Mouse (Mus musculus) embryonic facial prominence, embryonic 11.5 days (tissue): ENCODE data around the gene Tns1. TPM values are rescaled to one million over a fixed set of nuclear protein-coding genes. Genes with fewer than 3 reads are reported as not detected.
A peak's percentile ranks its signal among the peaks of the same experiment; 100 is the strongest.

Experiments used
- ATAC-seq: fragments of 200-750 bp; cut with Nextera tagmentation; replicated peaks from 2 replicates; pipeline ENCODE4 v1.8.0; 2017; ENCODE audit warnings: low read depth; ENCODE audit not compliant: insufficient number of reproducible peaks, low FRiP score, low TSS enrichment
- DNase-seq: peaks from one replicate; pipeline ENCODE4 v3.0.0-alpha.2; 2015; ENCODE audit warnings: low spot score
- H3K27ac ChIP-seq: fragments of 300-500 bp; sonication (generic); replicated peaks from 2 replicates; pipeline ENCODE4 v1.5.1; 2014; ENCODE audit warnings: mild to moderate bottlenecking, low read depth, low read length, control low read depth
- H3K27me3 ChIP-seq: fragments of 300-500 bp; sonication (generic); 2 replicates; pipeline ENCODE4 v1.6.1; 2014; ENCODE audit warnings: mild to moderate bottlenecking, low read length, moderate library complexity, mixed read lengths; ENCODE audit not compliant: control insufficient read depth, insufficient read depth
- H3K36me3 ChIP-seq: fragments of 300-500 bp; sonication (generic); replicated peaks from 2 replicates; pipeline ENCODE4 v1.6.1; 2014; ENCODE audit warnings: low read depth, mild to moderate bottlenecking, low read length, moderate library complexity, mixed read lengths; ENCODE audit not compliant: control insufficient read depth, insufficient read depth
- H3K4me1 ChIP-seq: fragments of 300-500 bp; sonication (generic); 2 replicates; pipeline ENCODE4 v1.6.1; 2014; ENCODE audit warnings: low read length, mixed read lengths; ENCODE audit not compliant: control insufficient read depth, insufficient read depth
- H3K4me2 ChIP-seq: fragments of 300-500 bp; sonication (generic); 2 replicates; pipeline ENCODE4 v1.6.1; 2014; ENCODE audit warnings: low read depth, mild to moderate bottlenecking, control low read depth, low read length, moderate library complexity
- H3K4me3 ChIP-seq: fragments of 300-500 bp; sonication (generic); 2 replicates; pipeline ENCODE4 v1.5.1; 2014; ENCODE audit warnings: low read depth, low read length, control low read depth
- H3K9ac ChIP-seq: fragments of 300-500 bp; sonication (generic); replicated peaks from 2 replicates; pipeline ENCODE4 v1.6.1; 2014; ENCODE audit warnings: mild to moderate bottlenecking, control low read depth, low read length
- H3K9me3 ChIP-seq: fragments of 300-500 bp; sonication (generic); replicated peaks from 2 replicates; pipeline ENCODE4 v1.6.1; 2016; ENCODE audit warnings: mild to moderate bottlenecking, low read length, inconsistent platforms, mixed read lengths; ENCODE audit not compliant: control insufficient read depth
- WGBS: fragments of 180-500 bp; shearing (Covaris S2); extraction: QIAGEN DNeasy Blood & Tissue Kit; methylation state at CpG from one replicate; pipeline ENCODE4 v1.1.7; 2014; 5-methylcytosine and 5-hydroxymethylcytosine counted together
- polyA plus RNA-seq: library from polyadenylated mRNA; unstranded; fragments of >200 nt; fragmentation: Nextera tagmentation; extraction: Ambion mirVana; gene quantifications from 2 replicates; pipeline ENCODE4 v1.2.1, GENCODE M21; 2014

Gene Tns1
- polyA plus RNA-seq, 1 experiment from 2014 or later: 21.6 TPM

DNA sequence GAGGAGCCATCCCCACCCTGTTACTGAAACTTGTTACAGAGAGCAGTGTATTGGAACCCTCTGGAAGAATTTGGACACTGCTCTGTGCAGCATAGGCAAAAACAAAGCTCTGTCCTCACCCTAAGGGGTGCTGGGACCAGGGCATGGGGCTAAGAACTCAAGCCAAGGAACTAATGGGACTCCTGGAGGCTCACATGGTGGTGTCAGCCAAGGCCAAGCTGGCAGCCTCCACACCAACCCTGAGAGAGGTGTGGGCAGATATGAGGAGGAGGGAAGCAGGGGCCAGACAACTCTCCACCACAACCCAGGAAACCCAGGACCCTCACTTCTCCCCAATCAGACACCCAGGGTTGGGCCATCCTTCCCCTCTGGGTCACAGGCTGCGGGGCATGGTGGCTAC, 145.7 kb downstream of the Tns1 start:
- Histone ChIP-seq H3K4me3 (no peak overlapping the region), H3K27ac (no peak overlapping the region), H3K36me3 (peaks cover 3% of the 10 kb centered on the region; the same call in 1 of the 2 replicates), H3K9me3 (no peaks in the 10 kb centered on the region), H3K4me1 (no peaks in the 10 kb centered on the region), H3K4me2 (no peak overlapping the region), H3K9ac (no peak overlapping the region), H3K27me3 (no peaks in the 10 kb centered on the region)
- DNase-seq: no peak
- WGBS: 89% methylated on average over 1 of the region's 1 CpGs
- ATAC-seq: no peak

DNA sequence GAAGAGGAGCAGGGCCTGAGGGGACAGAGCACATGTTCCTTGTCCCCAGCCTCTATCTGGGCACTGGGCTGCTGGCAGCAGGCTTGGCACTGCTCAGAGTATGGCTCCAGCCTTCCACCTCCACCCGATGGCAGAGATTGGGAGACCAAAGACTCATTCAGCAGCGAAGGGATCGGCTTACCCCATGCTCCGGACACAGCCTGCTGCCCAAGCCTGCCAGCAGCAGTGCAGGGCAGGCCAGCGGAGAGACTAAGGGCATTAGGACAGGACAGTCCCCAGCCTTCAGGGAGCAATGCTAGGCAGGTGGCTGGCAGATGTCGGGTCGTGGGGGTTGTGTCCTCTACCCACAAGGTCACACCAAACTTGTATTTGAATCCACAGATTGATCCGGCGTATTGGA, 150.3 kb downstream of the Tns1 start:
- Histone ChIP-seq H3K4me2 (no peak overlapping the region), H3K27ac (no peak overlapping the region), H3K36me3 (no peaks in the 10 kb centered on the region), H3K4me1 (no peaks in the 10 kb centered on the region; the same call in none of the 2 replicates), H3K27me3 (no peaks in the 10 kb centered on the region), H3K4me3 (no peak overlapping the region), H3K9me3 (no peaks in the 10 kb centered on the region), H3K9ac (no peak overlapping the region)
- 58% methylated on average over 9 of the region's 9 CpGs for WGBS
- ATAC-seq: no peak
- no peak for DNase-seq

DNA sequence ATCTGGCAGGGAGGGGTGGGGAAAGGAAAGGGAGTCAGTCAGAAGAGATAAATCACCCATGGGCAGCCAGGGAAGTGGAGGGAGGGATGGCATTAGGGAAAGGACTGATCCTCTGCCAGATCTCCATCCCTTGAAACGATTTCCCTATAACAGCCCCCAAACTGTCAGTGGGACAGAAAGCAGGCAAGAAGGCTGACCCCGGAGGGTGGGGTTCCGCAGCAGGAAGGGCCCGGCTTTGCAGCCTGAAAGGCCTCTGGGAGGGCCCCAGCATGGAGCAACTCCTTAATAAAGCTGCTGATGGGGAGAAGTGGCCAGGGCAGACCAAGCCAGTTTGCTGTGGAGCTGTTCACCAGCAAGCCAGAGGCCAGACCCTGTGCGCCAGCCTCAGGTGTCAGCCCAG, 151.5 kb downstream of the Tns1 start:
- WGBS: 60% methylated on average over 5 of the region's 5 CpGs
- no peaks in the 10 kb centered on the region for H3K27me3 ChIP-seq
- DNase-seq (no peak), ATAC-seq (no peak)
- no peaks in the 10 kb centered on the region for H3K9me3 ChIP-seq
- no peak overlapping the region for H3K4me3 ChIP-seq
- no peak overlapping the region for H3K9ac ChIP-seq
- H3K4me2 ChIP-seq: no peak overlapping the region
- no peak overlapping the region for H3K27ac ChIP-seq
- peaks cover 2% of the 10 kb centered on the region for H3K4me1 ChIP-seq
- no peaks in the 10 kb centered on the region for H3K36me3 ChIP-seq

DNA sequence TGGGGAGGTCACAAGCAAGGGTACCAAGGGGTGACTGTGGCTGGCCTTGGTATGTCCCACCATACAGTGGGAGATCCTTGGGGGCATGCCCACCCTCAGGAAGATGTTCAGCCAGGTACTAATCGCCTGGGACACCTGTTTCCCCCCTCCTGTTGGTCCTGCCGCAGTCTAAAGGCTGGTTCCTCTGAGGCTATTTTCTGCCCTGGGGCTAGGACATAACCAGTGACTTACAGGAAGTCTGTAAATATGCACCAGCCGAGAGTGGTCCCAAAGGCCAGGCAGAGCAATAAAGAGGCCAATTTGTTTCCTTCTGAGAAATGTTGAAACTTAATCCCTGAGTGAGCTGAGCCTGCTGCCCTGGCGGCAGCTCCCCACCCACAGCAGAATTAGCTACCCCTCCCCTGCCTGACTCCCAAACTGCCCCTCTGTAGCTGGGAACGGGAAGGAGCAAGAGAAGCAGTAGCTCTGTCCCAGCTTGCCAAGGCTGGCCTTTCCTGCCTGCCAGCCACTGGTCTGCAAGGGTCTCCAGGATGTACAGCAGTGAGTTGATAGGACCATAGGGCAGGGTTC, 154.0 kb downstream of the Tns1 start:
- H3K4me2 ChIP-seq: no peak overlapping the region
- ATAC-seq (no peak), DNase-seq (peak; percentile 45)
- H3K9me3 ChIP-seq: no peaks in the 10 kb centered on the region
- H3K9ac ChIP-seq: peak overlapping the region; percentile 9; the same call in 1 of the 2 replicates
- no peaks in the 10 kb centered on the region for H3K27me3 ChIP-seq
- 11% methylated on average over 5 of the region's 5 CpGs for WGBS
- H3K4me3 ChIP-seq: no peak overlapping the region
- H3K4me1 ChIP-seq: peaks cover 2% of the 10 kb centered on the region
- H3K36me3 ChIP-seq: no peaks in the 10 kb centered on the region
- H3K27ac ChIP-seq: no peak overlapping the region

DNA sequence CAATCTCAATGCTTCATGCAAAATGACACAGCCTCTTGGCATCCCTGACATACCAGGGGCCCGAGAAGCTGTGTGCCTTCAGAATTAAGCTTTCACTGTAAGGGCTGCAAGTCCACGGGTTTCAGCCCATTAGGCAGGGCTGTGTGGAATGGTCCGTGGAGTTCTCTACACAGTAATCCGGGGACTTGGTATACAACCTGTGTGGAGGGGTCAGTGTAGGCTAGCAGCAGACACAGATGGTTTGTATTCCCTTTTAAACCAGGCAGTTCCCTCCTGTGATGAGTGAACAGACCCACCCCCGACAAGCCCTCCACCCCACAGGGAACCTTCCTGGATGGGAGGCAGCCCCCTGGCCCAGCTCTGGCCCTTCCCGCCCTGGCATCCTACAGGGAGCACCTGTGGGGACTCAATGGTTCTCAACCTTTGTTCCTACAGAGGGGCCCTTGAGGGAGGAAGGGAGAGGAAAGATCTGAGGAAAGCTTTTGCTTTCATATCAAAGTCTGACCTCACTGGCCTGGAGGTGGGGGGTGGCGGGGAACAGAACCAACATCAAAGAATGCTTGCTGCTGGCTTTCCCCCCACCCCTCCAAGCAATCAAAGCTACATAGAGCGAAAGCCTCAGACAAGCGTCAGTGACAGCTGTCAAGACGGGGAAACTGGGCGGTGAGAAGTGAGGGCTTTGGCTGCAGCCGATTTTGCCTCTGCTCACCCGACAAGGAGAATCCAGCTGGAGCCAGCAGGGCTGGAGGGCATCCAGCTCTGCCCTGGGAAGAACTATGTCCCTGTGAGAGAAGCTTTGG, 155.3 kb downstream of the Tns1 start:
- no peak overlapping the region for H3K4me2 ChIP-seq
- no peaks in the 10 kb centered on the region for H3K36me3 ChIP-seq
- peaks cover 2% of the 10 kb centered on the region for H3K4me1 ChIP-seq
- no peaks in the 10 kb centered on the region for H3K9me3 ChIP-seq
- WGBS: 15% methylated on average over 13 of the region's 13 CpGs
- no peak overlapping the region for H3K4me3 ChIP-seq
- no peak overlapping the region; the same call in 1 of the 2 replicates for H3K9ac ChIP-seq
- H3K27me3 ChIP-seq: no peaks in the 10 kb centered on the region
- H3K27ac ChIP-seq: no peak overlapping the region
- DNase-seq (no peak), ATAC-seq (peak; percentile 21; the same call in 1 of the 2 replicates)

DNA sequence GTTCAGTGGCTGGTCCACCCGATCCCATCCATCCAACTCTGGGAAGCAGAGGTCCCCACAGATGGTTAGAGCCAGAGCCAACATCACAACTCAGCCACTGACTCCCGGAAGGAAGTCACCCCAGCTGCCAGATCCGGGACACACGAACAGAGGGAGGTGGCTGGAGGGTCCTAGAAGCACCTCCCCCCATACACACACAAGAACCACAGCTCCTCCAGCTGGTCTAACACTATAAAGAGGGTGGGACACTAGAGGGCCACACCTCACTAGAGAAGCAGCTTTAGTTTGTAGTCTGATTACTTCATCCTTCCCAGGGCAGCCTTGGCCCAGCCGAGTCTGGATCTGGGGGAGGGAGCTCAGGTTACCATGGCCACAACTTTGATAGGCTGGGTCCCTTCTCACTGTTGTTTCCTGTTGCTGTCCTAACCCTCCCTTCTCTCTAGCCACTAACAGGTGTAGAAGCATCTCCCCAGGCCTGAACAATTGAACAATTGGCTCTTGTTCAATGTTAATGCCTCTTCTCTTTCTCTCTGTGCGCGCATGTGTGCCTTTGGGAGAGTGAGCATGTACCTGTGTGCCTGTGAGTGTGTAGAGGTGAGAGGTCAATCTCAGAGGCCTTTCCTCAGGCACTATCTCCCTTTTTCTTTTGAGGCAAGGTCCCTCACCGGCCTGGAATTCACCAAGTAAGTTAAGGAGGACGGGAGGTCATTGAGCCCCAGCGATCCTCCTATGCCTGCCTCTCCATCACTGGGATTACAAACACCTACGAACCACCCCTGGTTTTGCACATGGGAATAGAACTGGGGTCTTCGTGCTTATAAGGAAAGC, 157.6 kb downstream of the Tns1 start:
- DNase-seq (peak; percentile 52), ATAC-seq (no peak)
- 63% methylated on average over 12 of the region's 12 CpGs for WGBS
- Histone ChIP-seq H3K9ac (no peak overlapping the region), H3K27me3 (no peaks in the 10 kb centered on the region), H3K27ac (no peak overlapping the region), H3K4me3 (no peak overlapping the region), H3K9me3 (no peaks in the 10 kb centered on the region), H3K4me2 (no peak overlapping the region), H3K4me1 (peaks cover 5% of the 10 kb centered on the region), H3K36me3 (no peaks in the 10 kb centered on the region)

DNA sequence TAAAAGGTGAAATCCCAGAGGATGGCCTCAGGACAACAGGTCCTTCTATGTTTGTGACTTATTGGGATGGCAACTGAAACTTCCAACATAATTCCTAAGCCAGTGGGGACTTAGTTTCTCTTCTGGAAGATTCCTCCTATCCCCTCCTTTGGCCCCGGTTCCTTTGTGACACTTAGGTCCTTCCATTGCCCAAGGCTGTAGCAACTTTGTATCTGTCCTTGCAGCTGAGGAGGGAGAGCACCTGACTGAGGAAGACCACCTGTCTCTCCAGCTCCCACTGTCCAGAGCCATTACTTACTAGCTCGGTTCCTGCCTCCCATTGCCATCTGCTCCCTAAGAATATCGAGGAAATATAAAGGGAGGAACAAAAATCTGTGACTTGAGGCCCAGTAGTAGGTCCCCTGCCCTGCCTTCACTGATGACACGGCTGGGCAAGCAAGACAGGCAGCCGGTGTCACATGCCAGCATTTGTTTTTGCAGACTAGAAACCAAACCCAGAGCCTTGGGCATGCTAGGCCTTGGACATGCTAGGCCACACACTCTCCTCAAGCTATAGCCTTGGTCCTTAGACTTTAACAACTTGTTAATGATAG, 160.0 kb downstream of the Tns1 start:
- no peaks in the 10 kb centered on the region for H3K9me3 ChIP-seq
- H3K27me3 ChIP-seq: no peaks in the 10 kb centered on the region
- H3K4me1 ChIP-seq: peaks cover 5% of the 10 kb centered on the region; the same call in 1 of the 2 replicates
- H3K36me3 ChIP-seq: no peaks in the 10 kb centered on the region
- no peak overlapping the region for H3K4me2 ChIP-seq
- no peak overlapping the region; the same call in 1 of the 2 replicates for H3K27ac ChIP-seq
- DNase-seq (no peak), ATAC-seq (no peak)
- 84% methylated on average over 5 of the region's 5 CpGs for WGBS
- H3K4me3 ChIP-seq: no peak overlapping the region
- no peak overlapping the region for H3K9ac ChIP-seq
